Mouse (Mus musculus) naive thymus-derived CD4-positive, alpha-beta T cell, adult 2 months (primary cell): Measurements from ENCODE around the gene Hsf2bp.

ENCODE experiments used
- DNase-seq: peaks from one replicate; pipeline ENCODE4 v3.0.0-alpha.2; 2011; ENCODE audit warnings: low read depth

Gene Hsf2bp

DNA sequence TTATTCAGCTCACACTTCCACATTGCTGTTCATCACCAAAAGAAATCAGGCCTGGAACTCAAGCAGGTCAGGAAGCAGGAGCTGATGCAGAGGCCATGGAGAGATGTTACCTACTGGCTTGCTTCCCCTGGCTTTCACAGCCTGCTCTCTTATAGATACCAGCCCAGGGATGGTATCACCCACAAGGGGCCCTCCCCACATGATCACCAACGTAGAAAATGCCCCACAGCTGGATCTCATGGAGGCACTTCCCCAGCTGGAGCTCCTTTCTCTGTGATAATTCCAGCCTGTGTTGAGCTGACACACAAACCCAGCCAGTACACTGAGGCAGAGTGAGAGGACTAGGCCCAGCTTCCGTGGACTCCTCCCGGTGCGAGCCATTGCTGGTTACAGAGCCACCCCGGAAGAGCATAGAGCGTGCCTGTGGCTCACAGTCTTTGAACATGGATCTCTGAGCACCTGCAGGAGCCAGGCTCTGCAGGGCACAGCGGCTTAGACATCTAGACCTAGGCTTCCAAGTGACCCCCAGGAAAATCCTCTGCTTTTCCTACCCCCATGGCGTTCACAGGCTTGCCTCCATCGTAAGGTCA is 130.9 kb downstream of the Hsf2bp start:
- DNase-seq, result no peak

- DNase-seq, result no peak
These were observed 132.1 kb downstream of the Hsf2bp start for GRCm38 (mm10) chr17:31904036-31904435.

DNA sequence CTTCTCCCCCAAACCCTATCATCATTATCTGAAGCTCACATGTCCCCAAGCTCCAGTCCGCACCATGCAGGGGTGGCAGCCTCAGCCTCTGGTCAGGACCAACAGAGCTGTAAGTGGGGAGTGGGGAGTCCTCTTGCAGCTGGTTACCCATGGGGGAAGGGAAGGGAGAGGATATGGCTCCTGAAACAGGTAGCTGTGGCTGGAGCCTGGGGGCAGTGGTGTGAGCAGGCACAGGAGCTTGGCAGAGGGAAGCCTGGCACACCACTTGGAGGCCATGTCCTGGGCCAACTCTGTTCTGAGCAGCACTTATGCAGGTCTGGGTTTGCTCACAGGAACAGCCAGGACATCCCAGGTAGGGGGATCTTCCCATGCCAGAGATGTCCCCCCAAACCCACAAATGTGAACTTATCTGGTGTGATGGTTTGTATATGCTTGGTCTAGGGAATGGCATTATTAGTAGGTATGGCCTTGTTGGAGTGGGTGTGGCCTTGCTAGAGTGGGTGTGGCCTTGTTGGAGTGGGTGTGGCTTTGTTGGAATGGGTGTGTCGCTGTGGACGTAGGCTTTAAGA is 133.4 kb downstream of the Hsf2bp start:
- DNase-seq, result no peak

- no peak for DNase-seq
These were observed 134.5 kb downstream of the Hsf2bp start for GRCm38 (mm10) chr17:31901461-31902204.

DNA sequence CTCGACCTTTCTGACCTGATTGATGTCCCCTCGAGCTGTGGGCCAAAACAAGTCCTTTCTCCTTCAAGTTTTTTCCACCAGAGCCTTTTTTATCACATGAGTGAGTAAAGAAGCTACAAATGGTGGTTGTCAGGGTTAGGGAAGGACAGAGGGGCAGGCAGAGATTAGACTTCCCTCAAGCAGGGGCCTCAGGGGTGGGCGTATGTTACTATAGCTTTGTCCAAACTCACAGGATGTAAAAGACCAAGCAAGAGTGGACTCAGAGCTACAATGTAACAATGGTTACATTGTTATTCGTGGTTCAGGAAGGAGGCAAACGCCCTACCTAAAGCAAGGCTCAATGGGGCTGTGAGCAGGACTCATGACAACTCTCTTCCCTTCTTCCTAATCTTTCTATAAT is 137.2 kb downstream of the Hsf2bp start:
- DNase-seq, result no peak

GRCm38 (mm10) chr17:31897186-31897793 is 138.9 kb downstream of the Hsf2bp start:
- DNase-seq, result no peak

GRCm38 (mm10) chr17:31896751-31897150 is 139.4 kb downstream of the Hsf2bp start:
- no peak for DNase-seq

- no peak for DNase-seq
These were observed 139.8 kb downstream of the Hsf2bp start for GRCm38 (mm10) chr17:31896311-31896710.
